Mouse (Mus musculus) B cell, adult 2 months (primary cell): Measurements from ENCODE around the gene Mmp13.
"Not testable (repeated sequence)": the region's sequence is repeated elsewhere in the genome, so short reads cannot be mapped to it uniquely, and the experiment has no call there.

ENCODE experiments used
- DNase-seq, 2 experiments: peaks; one replicate each; pipeline ENCODE4 v3.0.0; 2022

The Mmp13 gene

GRCm38 (mm10) chr9:7272214-7272613 lies at the start of gene Mmp13:
Gene Mmp13, plus strand, starts transcription at chr9:7272514.
- no peak for DNase-seq

DNA sequence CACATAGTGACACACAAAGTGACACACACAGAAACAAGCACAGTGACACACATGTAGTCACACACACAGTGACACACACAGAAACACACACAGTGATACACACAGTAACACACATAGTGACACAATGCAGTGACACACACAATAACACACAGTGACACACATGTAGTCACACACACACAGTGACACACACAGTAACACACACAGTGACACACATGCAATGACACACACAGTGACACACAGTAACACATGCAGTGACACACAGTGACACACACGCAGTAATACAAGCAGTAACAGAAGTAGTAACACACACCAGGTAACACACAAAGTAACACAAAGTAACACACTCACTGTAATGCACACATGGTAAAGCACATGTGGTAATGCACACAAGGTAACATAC lies 33.7 kb upstream of the Mmp13 start:
- DNase-seq: no peak

- DNase-seq: no peak
These were observed 32.3 kb upstream of the Mmp13 start for GRCm38 (mm10) chr9:7239967-7240366.

GRCm38 (mm10) chr9:7252797-7253654 lies 19.3 kb upstream of the Mmp13 start:
- DNase-seq: no peak

- no peak for DNase-seq
These were observed 10.6 kb upstream of the Mmp13 start for GRCm38 (mm10) chr9:7261667-7262066.

- DNase-seq: no peak
These were observed 2.2 kb upstream of the Mmp13 start for GRCm38 (mm10) chr9:7270071-7270470.

- DNase-seq: no peak
These were observed 10.4 kb downstream of the Mmp13 start for GRCm38 (mm10) chr9:7282565-7283302.

DNA sequence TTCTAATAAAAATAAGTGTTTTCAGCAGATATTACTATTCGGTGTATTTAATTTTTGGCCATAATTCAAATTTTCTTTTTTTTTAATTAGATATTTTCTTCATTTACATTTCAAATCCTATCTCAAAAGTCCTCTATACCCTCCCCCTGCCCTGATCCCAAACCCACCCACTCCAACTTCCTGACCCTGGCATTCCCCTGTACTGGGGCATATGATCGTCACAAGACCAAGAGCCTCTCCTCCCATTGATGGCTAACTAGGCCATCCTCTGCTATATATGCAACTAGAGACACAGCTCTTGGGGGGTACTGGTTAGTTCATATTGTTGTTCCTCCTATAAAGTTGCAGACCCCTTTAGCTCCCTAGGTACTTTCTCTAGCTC lies 11.0 kb downstream of the Mmp13 start:
- not testable (repeated sequence) for DNase-seq

DNA sequence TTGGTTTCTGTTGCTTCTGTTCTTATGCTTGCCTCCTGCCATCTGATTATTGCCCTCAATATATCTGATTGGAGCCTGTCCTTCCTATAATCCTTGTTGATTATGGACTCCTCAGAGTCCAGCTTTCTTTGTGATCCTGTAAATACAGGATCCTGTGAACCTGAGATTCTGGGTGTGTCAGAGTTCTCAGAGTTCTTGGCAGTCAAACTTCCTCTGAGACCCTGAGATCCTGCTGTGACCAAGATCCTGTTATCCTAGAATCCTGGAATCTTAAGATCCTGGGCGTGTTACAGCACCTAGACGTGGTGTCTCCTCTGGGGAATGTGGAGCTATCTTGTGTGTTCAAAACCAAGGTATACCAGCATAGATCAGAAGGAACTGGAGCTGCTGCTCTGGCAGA lies 17.2 kb downstream of the Mmp13 start:
- DNase-seq: no peak

DNA sequence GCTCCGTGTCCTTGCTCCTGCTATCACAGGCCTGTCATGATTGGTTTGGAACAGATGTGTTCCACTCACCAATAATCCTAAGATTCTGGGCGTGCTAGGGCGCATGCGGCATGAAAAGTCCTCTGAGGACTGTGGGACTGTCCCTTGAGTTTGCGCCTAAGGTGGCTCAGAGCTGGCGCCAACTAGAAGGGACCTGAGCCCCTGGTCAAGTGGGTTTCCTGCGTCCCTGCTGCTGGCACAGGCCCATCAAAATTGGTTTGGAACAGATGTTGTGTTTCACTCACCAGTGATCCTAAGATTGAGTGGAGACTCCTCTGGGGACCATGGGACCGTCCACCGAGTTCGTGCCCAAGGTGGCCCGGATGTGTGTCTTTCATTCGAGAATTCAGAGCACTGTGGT lies 17.6 kb downstream of the Mmp13 start:
- no peak for DNase-seq

DNA sequence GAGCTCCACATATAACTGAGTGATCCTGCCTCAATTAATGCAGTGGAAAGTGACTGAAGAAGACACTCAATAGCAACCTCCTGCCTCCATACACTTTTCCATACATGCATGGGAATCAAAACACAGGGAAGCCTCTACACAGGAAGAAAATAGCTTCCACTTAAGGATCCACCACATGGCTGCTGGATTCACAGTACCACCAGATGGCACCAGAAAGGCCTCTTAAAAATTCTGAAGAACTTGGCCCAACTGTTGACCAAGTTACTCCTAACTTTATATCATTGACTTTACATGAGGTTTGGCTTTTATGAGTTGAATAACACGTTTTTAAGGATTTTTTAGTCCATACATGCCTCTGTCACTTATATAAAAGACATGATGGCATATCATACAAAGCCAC lies 19.8 kb downstream of the Mmp13 start:
- DNase-seq: no peak

GRCm38 (mm10) chr9:7331847-7332246 lies 59.5 kb downstream of the Mmp13 start:
- no peak for DNase-seq
